Mouse (Mus musculus) cerebellum, adult 2 months (tissue): Measurements from ENCODE around the gene Chrna4. TPM values are rescaled to one million over a fixed set of nuclear protein-coding genes. Genes with fewer than 3 reads are reported as not detected.

Experiments used
- DNase-seq, 2 experiments: peaks; one replicate each; pipeline ENCODE4 v3.0.0; 2021
- H3K27ac ChIP-seq: fragments of 200-500 bp; 2 replicates; pipeline ENCODE4 v1.5.1; 2012; ENCODE audit warnings: low read length, control low read depth, inconsistent platforms; ENCODE audit not compliant: insufficient read depth
- H3K27me3 ChIP-seq: fragments of 200-500 bp; 2 replicates; pipeline ENCODE4 v1.6.1; 2012; ENCODE audit warnings: inconsistent platforms, mild to moderate bottlenecking, low read length, moderate library complexity; ENCODE audit not compliant: control insufficient read depth, insufficient read depth
- H3K4me1 ChIP-seq: fragments of 200-500 bp; 2 replicates; pipeline ENCODE4 v1.6.1; 2011; ENCODE audit warnings: low read length; ENCODE audit not compliant: control insufficient read depth, insufficient read depth
- H3K4me3 ChIP-seq: fragments of 200-500 bp; replicated peaks from 2 replicates; pipeline ENCODE3; 2011; ENCODE audit warnings: mild to moderate bottlenecking, low read depth, low read length, control low read depth; ENCODE audit not compliant: insufficient read depth
- CTCF ChIP-seq: fragments of 200-500 bp; IDR thresholded peaks from 2 replicates; pipeline ENCODE4 v1.5.1; 2011; ENCODE audit warnings: low read depth, mild to moderate bottlenecking, control low read depth, low read length, moderate library complexity, borderline replicate concordance; ENCODE audit not compliant: insufficient read depth
- POLR2A ChIP-seq: fragments of 200-500 bp; IDR thresholded peaks from 2 replicates; pipeline ENCODE4 v1.6.1; 2011; ENCODE audit warnings: low read length, control low read depth, borderline replicate concordance; ENCODE audit not compliant: insufficient read depth
- WGBS: fragments of 180-500 bp; shearing (Covaris S2); methylation state at CpG from one replicate; pipeline ENCODE4 v1.1.7; 2018; 5-methylcytosine and 5-hydroxymethylcytosine counted together
- polyA plus RNA-seq: library from polyadenylated mRNA; depleted of rRNA; stranded (reverse); fragments of >200 nt; gene quantifications from 2 replicates; pipeline ENCODE4 v1.2.3, GENCODE M21; 2012

Chrna4 gene
- polyA plus RNA-seq, 1 experiment: 14.4 TPM

- TF ChIP-seq CTCF: no peak
- no peak for TF ChIP-seq POLR2A
- H3K27ac ChIP-seq: no peak overlapping the region
- no peak for DNase-seq
- WGBS: 0% methylated on average over 1 of the region's 1 CpGs
- H3K27me3 ChIP-seq: no peaks in the 10 kb centered on the region
- H3K4me3 ChIP-seq: no peak overlapping the region
- peaks cover 3% of the 10 kb centered on the region; the same call in 1 of the 2 replicates for H3K4me1 ChIP-seq
These were observed 29.0 kb upstream of the Chrna4 start for GRCm38 (mm10) chr2:181072403-181072714.

GRCm38 (mm10) chr2:181071706-181072402, 28.5 kb upstream of the Chrna4 start:
- DNase-seq: peak; percentile 81 to 90
- TF ChIP-seq CTCF (peak; percentile 94), POLR2A (no peak)
- no peaks in the 10 kb centered on the region for H3K27me3 ChIP-seq
- no peak overlapping the region for H3K27ac ChIP-seq
- no peak overlapping the region for H3K4me3 ChIP-seq
- WGBS: 51% methylated on average over 7 of the region's 7 CpGs
- peaks cover 3% of the 10 kb centered on the region; the same call in 1 of the 2 replicates for H3K4me1 ChIP-seq

- TF ChIP-seq CTCF: no peak
- no peak for TF ChIP-seq POLR2A
- peaks cover 3% of the 10 kb centered on the region; the same call in 1 of the 2 replicates for H3K4me1 ChIP-seq
- no peak for DNase-seq
- H3K27ac ChIP-seq: no peak overlapping the region
- H3K4me3 ChIP-seq: no peak overlapping the region
- H3K27me3 ChIP-seq: no peaks in the 10 kb centered on the region
- WGBS: 72% methylated on average over 7 of the region's 7 CpGs
These were observed 26.8 kb upstream of the Chrna4 start for GRCm38 (mm10) chr2:181070136-181070535.

- H3K4me3 ChIP-seq: no peak overlapping the region
- 65% methylated on average over 5 of the region's 5 CpGs for WGBS
- H3K27me3 ChIP-seq: no peaks in the 10 kb centered on the region
- no peak for DNase-seq
- TF ChIP-seq POLR2A (no peak), CTCF (no peak)
- H3K4me1 ChIP-seq: peaks cover 3% of the 10 kb centered on the region; the same call in 1 of the 2 replicates
- H3K27ac ChIP-seq: no peak overlapping the region
These were observed 25.2 kb upstream of the Chrna4 start for GRCm38 (mm10) chr2:181068499-181068898.

- H3K27ac ChIP-seq: no peak overlapping the region
- no peak for DNase-seq
- TF ChIP-seq CTCF (no peak), POLR2A (no peak)
- H3K27me3 ChIP-seq: no peaks in the 10 kb centered on the region
- H3K4me1 ChIP-seq: no peaks in the 10 kb centered on the region
- WGBS: 56% methylated on average over 4 of the region's 4 CpGs
- no peak overlapping the region for H3K4me3 ChIP-seq
These were observed 22.5 kb upstream of the Chrna4 start for GRCm38 (mm10) chr2:181065827-181066226.

GRCm38 (mm10) chr2:181060127-181060526, 16.8 kb upstream of the Chrna4 start:
- Histone ChIP-seq H3K4me3 (no peak overlapping the region), H3K27ac (no peak overlapping the region), H3K4me1 (no peaks in the 10 kb centered on the region), H3K27me3 (no peaks in the 10 kb centered on the region)
- TF ChIP-seq CTCF (peak; percentile 99), POLR2A (no peak)
- 5% methylated on average over 5 of the region's 5 CpGs for WGBS
- peak; percentile 79 to 88 for DNase-seq

- H3K4me3 ChIP-seq: no peak overlapping the region
- no peaks in the 10 kb centered on the region for H3K27me3 ChIP-seq
- H3K27ac ChIP-seq: no peak overlapping the region
- TF ChIP-seq CTCF: no peak
- TF ChIP-seq POLR2A: no peak
- no peak for DNase-seq
- H3K4me1 ChIP-seq: no peaks in the 10 kb centered on the region
- WGBS: 85% methylated on average over 3 of the region's 3 CpGs
These were observed 14.8 kb upstream of the Chrna4 start for GRCm38 (mm10) chr2:181058193-181058592.

- H3K27ac ChIP-seq: no peak overlapping the region
- no peaks in the 10 kb centered on the region for H3K27me3 ChIP-seq
- H3K4me1 ChIP-seq: no peaks in the 10 kb centered on the region
- WGBS: 57% methylated on average over 8 of the region's 8 CpGs
- DNase-seq: no peak
- no peak for TF ChIP-seq POLR2A
- TF ChIP-seq CTCF: no peak
- no peak overlapping the region for H3K4me3 ChIP-seq
These were observed 14.0 kb upstream of the Chrna4 start for GRCm38 (mm10) chr2:181057341-181057740.
